Mouse (Mus musculus) heart, postnatal 25 days (tissue): ENCODE measurements around the gene Fam198a. TPM values are rescaled to one million over a fixed set of nuclear protein-coding genes. Genes with fewer than 3 reads are reported as not detected.
A peak's percentile ranks its signal among the peaks of the same experiment; 100 is the strongest.
"Not testable (repeated sequence)": the region's sequence is repeated elsewhere in the genome, so short reads cannot be mapped to it uniquely, and the experiment has no call there.

Source experiments
- DNase-seq: peaks from one replicate; pipeline ENCODE4 v3.0.0; 2022; ENCODE audit warnings: low spot score
- intact Hi-C: fragments of 180-260 bp; cut with DNase I; formaldehyde crosslinking; loops from one replicate; pipeline ENCODE4 v1.15.1; 2025
- total RNA-seq, 2 experiments: library from RNA; stranded (reverse); gene quantifications; 2 replicates each; pipeline ENCODE4 v1.2.3; 2021

Fam198a gene
- total RNA-seq, 2 experiments from 2014 or later: 0.94 to 0.98 TPM

DNA sequence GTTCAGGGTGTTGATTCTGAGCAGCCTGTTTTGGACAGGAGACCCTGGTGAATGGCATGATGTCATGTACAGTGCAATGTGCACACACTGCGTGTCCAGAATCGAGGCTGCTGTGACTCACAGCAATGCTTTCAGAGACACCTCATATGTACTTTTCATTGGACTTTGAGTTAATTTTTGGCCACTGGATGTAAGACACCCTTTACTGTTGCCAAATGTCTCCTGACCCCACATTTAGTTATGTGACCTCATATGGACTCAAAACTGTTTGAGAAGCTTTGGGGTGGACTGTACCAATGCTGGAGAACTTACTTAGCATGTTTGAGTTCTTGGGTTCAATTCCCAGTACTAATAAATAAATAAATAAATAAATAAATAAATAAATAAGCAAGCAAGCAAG, 60.0 kb downstream of the Fam198a start:
- no peak for DNase-seq
- intact Hi-C loops: no loop called here

DNA sequence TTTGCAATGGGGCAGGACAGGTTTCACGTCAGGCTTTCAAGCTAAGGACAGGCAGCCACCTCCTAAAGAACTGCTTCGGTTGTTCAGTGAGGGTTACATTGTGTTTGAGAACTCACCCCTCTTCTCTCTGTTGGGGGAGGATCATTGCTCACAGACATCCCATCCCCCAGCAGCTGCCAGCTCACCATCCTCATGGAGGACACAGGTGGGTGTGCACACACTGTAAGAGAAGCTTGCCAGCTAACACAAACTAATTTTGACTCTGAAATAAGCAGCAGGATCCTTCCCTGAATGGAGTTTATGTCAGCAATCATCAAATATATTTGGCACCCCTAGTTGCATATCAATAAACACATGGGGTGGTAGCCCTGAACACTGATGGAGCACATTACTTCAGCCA, 62.0 kb downstream of the Fam198a start:
- DNase-seq: no peak
- intact Hi-C loops: no loop called here

DNA sequence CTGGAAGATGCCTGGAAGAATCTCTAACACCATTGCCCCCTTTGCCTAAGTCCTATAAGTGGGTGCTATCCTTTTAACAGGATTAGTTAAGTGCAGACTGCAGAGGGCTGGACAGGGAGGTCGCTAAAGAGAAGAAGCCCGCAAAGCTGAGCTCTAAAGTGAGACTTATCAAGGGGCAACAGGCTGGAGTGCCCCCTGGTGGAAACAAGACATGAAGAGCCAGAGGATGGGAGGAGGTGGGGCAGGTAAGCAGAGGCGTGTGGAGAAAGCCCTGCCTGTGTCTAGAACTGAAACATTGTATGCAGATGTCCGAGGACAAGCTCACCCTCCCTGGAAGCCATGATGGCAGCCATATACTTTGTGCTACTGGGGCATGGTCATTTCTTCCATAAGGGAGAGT, 62.8 kb downstream of the Fam198a start:
- no peak for DNase-seq
- intact Hi-C loops: no loop called here

DNA sequence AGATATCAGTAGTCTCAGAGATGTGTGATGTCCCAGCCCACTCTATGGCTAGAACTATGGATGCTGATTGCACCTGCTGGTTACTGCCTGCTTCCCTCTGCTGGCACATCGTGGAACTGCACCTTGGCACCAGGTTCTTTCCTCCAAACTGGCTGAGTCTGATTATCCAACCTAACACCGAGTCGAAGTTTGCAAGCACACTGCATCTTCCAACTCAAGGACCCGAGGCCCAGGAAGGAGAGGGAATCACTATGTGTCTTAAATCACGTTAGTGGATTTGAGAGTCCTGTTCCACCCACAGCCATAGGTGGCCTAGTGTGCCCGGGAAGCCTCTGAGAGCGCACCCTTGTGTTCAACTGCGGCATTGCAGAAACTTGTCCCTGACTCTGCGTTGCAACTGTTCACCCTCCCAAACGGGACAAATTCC, 63.5 kb downstream of the Fam198a start:
- DNase-seq: peak; percentile 37
- intact Hi-C loops: no loop called here

DNA sequence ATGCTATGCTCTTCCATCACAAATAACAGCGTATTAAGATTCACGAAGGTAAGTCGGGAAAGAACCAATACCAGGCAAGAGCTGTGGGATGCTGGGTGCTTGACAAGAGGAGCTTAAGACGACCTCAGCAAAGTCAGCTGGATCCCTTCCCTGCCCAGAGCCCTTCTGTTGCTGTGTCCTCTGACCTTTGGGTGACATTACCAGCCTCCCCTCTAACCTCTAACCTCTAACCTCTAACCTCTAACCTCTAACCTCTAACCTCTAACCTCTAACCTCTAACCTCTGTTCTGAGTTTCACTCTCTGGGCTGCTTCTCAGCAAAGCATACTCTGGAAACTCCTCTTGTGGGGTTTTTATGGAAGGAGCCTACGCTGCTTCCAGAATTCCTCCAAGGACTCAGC, 67.3 kb downstream of the Fam198a start:
- intact Hi-C loops: loop anchor here (1.0 to 5.0 kb wide), 4 partner anchors 180 to 294 kb away; no protein-coding TSS in a partner anchor
- DNase-seq: no peak

DNA sequence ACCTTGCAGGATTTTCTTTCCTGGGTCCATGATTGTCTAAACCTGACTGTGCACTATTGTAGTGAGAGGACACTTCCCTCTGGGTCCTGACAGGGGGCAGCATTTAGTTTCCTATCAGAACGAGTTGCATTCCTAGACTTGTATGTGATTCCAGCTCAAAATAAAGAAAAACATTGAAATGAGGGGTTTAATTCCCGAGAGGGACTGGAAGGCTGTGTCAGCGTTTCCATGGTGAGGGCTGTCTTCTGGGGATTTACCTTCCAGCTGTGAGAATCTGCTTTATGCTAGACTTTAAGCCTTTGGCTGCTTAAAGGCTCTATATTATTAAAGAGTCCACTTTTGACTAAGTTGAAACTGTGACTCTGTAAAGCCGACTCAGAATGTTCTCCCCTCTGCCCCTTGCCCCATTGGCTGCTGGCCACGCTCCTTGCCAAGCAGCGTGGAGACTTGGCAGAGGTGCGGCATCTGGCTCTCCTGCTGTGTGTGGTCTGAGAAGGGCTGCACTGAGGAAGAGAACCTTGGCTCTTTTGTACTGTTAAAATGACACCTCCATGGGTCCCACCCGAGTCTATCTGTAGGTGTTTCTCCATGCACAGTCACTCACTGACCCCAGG, 68.1 kb downstream of the Fam198a start:
- no peak for DNase-seq
- intact Hi-C loops: loop anchor here (1.0 to 5.0 kb wide), 4 partner anchors 179 to 293 kb away; no protein-coding TSS in a partner anchor

DNA sequence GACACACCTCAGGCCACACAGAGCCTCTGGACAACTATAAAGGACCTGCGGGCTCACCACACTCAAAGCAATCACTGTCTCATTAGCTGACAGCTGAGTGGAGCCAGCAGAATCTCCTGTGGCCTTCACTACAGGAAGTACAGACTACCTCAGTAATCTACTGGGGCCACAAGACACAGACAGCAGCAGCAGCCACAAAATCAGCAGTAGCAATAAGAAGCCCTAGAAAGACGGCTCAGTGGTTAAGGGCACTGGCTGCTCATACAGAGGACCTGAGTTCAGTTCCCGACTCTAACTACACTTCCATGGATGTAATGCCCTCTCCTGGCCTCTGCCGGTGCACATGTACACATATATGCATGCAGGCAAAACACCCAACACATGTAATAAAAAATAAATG, 69.5 kb downstream of the Fam198a start:
- intact Hi-C loops: no loop called here

DNA sequence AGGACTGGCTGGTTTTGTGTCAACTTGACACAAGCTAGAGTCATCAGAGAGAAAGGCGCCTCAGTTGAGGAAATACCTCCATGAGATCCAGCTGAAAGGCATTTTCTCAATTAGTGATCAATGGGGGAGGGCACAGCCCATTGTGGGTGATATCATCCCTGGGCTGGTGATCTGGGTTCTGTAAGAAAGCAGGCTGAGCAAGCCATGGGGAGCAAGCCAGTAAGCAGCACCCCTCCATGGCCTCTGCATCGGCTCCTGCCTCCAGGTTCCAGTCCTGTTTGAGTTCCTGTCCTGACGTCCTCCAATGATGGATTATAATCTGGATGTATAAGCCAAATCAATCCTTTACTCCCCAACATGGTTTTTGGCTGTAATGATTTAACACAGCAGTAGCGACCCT, 70.4 kb downstream of the Fam198a start:
- DNase-seq, intact Hi-C loops: not testable (repeated sequence)

More for the DNA sequence above, 69.5 kb downstream of the Fam198a start:
- no peak for DNase-seq

DNA sequence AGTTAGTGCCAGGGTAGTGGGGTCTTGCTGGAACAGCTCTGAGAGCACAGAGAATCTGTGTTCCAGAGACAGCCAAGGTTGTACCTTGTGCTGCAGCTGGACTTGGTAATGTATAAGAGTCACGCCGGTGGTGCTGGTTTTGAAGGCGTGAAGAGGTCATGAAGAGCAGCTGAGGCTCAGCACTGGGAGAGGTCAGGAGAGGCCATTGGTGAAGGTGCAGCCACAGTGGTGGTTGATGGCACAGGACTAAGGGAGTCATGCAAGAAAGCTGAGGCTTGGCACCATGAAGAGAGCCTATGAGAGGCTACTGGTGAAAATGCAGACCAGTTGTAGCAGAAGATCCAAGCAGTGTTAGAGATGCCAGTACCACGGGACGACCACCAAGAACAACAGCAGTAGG, 70.8 kb downstream of the Fam198a start:
- intact Hi-C loops: no loop called here
- no peak for DNase-seq

DNA sequence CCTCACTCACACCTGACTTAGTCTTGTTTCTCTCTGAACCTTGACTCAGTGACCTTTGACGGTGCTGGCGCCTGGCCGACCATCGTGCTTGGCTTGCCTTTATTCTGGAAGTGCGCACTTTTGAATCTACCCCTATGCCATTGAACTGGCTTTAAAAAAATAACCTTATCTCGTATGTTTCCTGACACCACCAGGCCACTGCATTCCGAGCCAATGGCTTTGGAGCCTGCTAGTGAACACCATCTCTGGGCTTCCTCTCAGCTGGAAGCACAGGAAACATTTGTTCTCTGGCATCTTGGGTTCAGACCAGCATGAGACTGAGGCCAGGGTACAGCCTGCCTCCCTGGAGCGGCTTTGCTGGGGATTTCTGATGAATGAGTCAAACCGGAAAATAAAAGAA, 72.0 kb downstream of the Fam198a start:
- intact Hi-C loops: loop anchor here (1.0 to 2.0 kb wide), 3 partner anchors 43 to 96 kb away; no protein-coding TSS in a partner anchor

DNA sequence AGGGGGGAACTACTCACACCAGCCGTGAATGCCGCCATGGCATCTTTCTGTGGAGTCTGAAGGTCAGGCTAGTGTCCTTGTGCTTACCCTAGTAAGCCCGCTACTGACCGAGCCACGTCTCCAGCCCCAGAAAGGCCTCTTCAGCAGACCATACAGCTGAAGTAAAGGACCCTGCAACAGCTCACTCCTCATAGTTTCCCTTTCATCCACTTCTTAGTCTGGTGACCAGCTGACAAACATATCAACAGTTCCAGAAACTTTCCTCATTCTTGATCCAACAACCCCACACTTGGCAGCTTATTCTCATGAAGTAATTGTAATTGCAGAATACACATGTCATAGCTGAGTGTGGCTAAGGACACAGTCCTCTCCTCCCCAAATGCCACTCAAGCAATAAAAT, 73.1 kb downstream of the Fam198a start:
- DNase-seq: peak; percentile 42
- intact Hi-C loops: loop anchor here (1.0 to 2.0 kb wide), 2 partner anchors 60 to 95 kb away; no protein-coding TSS in a partner anchor

More for the DNA sequence above, 72.0 kb downstream of the Fam198a start:
- DNase-seq: peak; percentile 89

DNA sequence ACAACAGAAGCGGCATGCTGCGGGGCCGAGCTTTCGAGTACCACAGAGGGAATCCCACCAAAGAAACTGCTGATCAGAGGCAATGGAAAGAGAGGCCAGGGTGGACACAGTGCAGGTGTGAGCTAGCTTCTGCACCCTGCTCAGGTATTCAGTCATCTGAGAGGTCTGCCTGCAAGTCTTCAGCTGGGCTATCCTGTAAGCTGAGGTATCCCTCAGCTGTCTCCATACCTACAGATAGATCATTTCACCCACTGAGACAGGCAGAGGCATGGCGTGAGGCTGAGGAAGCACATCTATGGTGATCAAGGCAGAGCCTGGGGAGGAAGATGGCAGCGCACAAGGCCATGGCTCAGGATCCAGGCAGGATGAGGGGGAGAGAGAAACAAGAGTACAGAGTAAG, 73.6 kb downstream of the Fam198a start:
- no peak for DNase-seq
- intact Hi-C loops: no loop called here

DNA sequence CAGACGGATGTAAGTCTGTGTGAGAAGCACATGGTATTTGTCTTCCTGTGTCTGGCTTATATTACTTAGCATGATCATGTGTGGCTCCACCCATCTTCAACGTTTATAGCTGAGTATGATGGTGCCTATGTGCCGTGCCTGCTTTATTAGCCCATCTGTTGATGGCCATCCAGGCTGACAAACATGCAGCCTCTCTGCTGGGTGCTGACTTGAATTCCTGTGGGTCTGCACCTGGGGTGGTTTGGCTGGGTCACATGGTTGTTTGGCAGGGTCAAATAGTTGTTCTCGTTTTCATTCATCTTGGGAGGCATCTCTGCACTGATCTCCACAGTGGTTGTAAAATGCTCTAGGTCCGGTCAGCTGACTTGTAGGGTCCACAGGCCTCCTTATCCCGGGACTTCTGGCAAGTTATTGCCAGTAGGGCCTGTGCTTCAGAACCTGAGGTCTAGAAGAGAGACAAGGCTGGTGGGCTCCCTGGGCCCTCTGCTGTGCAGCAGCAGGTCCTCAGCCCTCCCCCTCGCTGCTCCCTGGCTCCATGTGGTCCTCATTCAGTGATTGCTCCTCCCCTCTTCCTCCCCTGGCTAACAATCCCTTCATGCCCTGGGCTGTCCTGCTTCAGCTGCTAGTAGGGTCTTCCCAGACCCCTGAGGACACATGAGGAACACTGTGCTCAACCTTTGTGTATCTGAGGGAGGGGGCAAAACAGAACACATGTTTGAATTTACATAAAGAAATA, 75.2 kb downstream of the Fam198a start:
- intact Hi-C loops: no loop called here
- no peak for DNase-seq

DNA sequence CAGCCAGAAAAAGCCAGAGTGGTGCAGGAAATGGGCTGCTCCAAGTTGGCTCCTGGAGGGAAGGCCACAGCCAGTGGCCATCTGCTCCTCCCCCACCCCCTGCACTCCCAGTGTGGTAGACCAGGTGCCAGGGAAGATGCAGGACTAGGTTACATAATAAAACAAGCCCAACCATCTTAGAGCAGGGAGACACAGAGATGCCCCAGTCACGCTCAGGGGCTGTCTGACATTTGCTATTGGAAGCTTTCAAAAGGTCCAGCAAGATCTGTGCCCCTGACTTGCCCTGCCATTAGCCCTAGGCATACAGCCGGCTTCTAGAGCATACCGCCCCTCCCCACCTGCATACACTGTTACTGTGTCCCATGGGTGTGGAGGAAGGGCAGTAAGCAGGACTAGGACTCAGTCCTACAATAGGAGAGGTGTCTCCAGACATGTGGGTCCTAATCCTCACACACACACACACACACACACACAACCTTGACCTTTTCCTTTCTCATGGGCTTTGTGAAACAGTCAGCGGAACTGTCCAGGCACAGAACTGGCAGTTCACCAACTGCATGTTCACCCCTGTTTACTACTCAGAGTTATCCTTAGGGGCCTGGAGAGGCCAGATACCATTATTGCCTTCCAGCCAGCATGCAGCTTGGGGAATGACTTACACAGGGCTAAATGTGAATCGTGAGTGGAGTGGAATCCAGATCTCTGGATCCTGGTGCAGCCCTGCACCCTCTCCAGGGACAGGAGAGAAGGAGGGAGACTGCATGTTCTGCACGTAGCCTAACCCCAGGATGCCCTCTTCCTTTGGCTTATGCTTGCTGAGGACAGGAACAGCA, 76.5 kb downstream of the Fam198a start:
- DNase-seq: peak; percentile 82
- intact Hi-C loops: no loop called here

DNA sequence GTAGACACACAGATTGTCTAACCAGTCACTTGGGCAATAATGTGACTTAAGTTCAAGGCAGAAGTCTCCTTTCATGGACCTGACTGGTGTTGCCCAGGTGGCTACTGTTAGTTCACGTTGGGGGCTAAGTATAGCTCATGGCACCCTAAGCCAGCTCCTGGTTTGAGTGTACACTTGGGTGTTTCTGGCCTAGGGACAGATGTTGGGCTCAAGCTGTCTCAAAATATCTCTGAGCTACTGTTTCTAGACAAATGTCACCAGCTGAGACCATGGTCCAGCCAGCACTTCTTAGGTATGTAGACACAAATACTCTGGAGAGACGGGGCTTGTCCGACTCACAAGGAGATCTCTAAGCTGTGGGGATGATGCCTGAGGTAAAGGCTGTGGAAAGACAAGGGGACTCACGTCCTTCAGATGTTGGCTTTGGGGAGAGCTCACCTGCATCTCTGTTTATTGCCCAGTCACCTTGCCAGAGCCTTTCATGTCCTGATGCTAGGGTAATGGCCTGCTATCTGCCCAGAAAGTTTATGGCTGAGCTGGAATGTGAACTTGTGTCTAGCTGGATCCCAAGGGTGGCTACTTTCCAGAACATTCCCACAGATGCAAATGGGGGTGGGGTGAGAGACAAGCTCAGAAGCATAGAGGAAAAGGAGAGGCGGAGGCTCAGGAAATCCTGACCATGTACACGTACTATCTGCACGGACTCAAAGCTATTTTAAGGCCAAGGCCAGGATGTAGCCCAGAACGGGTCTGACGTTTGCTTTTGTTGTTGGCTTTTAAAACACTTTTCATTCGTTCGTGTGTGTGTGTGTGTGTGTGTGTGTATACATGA, 77.3 kb downstream of the Fam198a start:
- peak; percentile 84 for DNase-seq
- intact Hi-C loops: loop anchor here (1.0 to 2.0 kb wide), 2 partner anchors 56 to 83 kb away; no protein-coding TSS in a partner anchor

DNA sequence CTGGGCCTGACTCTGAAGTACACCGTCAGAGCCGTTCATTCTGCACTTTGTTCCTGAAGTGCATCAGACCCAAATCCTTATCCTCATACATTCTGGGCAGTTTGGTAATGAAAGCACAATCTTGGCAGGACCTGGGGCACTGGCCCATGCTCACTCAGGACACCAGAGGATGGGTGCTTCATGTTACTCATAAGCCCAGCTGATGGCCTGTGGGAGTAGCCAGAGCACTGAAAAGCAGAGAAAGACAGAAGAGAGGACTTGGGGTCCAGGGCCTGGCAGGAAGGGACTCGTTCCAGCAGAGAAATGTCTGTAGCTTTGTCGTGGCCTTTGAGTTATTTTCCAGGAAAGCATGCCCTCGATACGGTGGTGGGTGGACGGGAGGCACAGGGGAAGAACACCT, 79.0 kb downstream of the Fam198a start:
- DNase-seq: no peak
- intact Hi-C loops: loop anchor here (2.0 kb wide), 1 partner anchor 81 kb away; no protein-coding TSS in a partner anchor
